Mouse (Mus musculus) thymus, postnatal 0 days (tissue): Measurements from ENCODE around the gene 4930596D02Rik. TPM values are rescaled to one million over a fixed set of nuclear protein-coding genes. Genes with fewer than 3 reads are reported as not detected.

ENCODE experiments used
- DNase-seq: peaks from one replicate; pipeline ENCODE4 v3.0.0-alpha.2; 2015; ENCODE audit warnings: low spot score
- polyA plus RNA-seq: library from polyadenylated mRNA; unstranded; fragments of >200 nt; fragmentation: Nextera tagmentation; extraction: Ambion mirVana; gene quantifications from 2 replicates; pipeline ENCODE4 v1.2.1, GENCODE M21; 2015

4930596D02Rik gene
- polyA plus RNA-seq: not detected in 2 replicates

GRCm38 (mm10) chr14:35811878-35812277 is at the start of gene 4930596D02Rik:
4930596D02Rik (minus strand) TSS chr14:35811978.
- DNase-seq: no peak

DNA sequence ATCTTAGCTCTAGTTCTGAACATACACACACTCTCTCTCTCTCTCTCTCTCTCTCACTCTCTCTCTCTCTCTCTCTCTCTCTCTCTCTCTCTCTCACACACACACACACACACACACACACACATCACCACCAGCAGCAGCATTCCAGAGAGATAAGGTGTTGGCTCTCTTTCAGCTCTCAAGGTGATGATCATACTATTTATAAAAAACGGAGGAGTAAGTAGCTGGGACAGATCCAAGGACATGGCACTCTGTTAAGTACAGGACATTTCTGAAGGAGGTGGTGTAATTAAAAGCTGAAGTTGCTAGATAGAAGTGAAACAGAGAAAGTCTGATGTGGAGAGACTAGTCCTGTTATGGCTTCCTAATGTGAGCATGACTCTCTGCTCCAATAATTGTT is 41.5 kb upstream of the 4930596D02Rik start:
- no peak for DNase-seq

GRCm38 (mm10) chr14:35845271-35845670 is 33.5 kb upstream of the 4930596D02Rik start:
- DNase-seq: no peak

DNA sequence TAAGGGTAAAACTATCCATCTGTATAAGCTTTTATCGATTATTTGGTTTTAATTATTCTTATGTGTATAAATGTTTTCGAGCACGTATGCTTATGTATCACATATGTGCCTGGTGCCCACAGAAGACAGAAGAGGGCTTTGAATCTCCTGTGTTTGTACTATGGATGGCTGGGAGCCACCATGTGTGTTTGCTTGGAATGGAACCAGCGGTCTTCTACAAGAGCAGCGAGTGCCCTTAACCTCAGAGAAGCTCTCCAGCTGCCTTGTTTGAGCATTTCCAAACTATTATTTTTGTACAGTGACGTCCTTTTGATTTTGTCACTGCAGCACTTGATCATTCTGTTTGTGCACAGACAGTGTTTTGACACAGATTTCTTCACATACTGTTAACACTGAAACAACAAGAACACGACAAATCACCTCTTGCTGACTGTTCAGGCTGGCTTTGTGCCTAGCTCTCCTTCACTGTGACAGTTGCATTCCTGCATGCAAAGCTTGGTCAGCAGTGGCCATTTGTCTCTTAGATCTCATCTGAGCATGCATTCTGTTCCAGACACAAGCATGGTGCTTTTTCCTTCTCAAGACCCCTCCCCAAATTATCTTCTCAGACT is 30.4 kb upstream of the 4930596D02Rik start:
- DNase-seq: no peak

DNA sequence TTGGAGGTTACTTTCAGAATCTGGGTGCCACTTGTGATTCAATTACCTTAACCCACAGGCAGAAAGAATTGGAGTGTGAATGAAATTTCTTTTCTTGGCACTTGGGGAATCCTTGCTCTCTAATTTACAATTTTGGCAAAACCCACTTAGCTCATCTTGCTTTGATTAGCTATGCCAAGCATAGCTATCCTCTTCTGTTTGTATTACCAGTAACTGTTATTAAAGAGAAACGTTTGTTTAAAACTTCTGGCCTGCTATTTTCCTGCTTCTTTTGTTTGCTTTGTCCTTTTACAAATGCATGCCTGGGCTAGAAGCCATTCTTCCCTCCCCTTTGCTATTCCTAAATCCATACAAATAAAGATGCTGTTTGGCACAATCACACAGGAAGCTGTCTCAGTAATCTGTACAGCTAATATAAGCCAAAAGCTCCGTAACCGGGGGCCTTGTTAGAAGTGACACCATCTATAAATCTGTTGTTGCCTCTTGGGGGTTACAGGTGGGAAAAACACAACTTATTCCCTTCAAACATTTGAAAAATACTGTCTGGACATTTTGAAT is 19.0 kb downstream of the 4930596D02Rik start:
- no peak for DNase-seq

GRCm38 (mm10) chr14:35780033-35780432 is 31.7 kb downstream of the 4930596D02Rik start:
- no peak for DNase-seq

DNA sequence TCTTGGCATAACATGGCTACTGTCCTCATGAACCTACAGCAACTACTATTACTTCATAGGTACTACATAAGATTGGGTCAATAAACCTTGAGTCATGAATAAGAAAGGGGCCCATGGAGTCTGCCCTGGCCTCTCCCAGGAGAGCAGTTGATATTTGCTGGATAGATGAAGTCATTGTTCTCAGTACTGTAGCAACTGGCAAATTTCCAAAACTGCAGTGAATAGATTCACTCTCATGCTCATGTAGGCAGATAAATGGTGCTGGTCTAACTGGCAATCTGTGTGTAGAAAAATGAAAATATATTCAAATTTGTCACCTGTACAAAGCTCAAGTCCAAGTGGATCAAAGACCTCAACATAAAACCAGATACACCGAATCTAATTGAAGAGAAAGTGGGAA is 38.5 kb downstream of the 4930596D02Rik start:
- DNase-seq: no peak
